Mouse (Mus musculus) E14TG2a.4 (cell line): ENCODE measurements at regions not wholly inside any gene's neighbourhood (a gene's known extent, or its start where the extent isn't known, plus 50 kb on each side); places are given as distances from the start of the nearest gene placed in this dataset.

Experiments used
- H3K27me3 ChIP-seq: 2 replicates; pipeline ENCODE4 v1.6.1; 2014; ENCODE audit warnings: low read length, control low read depth; ENCODE audit not compliant: insufficient read depth
- H3K36me3 ChIP-seq: 2 replicates; pipeline ENCODE4 v1.6.1; 2014; ENCODE audit warnings: low read length, control low read depth; ENCODE audit not compliant: insufficient read depth
- H3K4me1 ChIP-seq: replicated peaks from 2 replicates; pipeline ENCODE4 v1.6.1; 2014; ENCODE audit warnings: low read depth, low read length, control low read depth
- H3K4me3 ChIP-seq: replicated peaks from 2 replicates; pipeline ENCODE4 v1.5.1; 2014; ENCODE audit warnings: mild to moderate bottlenecking, low read length
- H3K9me3 ChIP-seq: 2 replicates; pipeline ENCODE4 v1.6.1; 2014; ENCODE audit warnings: low read length, control low read depth
- CTCF ChIP-seq: conservative IDR thresholded peaks from 2 replicates; pipeline ENCODE4 v1.5.1; 2014; ENCODE audit warnings: low read length
- NANOG ChIP-seq: IDR thresholded peaks from 2 replicates; pipeline ENCODE4 v1.6.1; 2014; ENCODE audit warnings: borderline replicate concordance, low read length, mixed read lengths
- POU5F1 ChIP-seq: IDR thresholded peaks from 2 replicates; pipeline ENCODE4 v1.6.1; 2014; ENCODE audit warnings: low read length, borderline replicate concordance

GRCm38 (mm10) chr10:111694227-111695200, 188.4 kb downstream of the Phlda1 start:
- Histone ChIP-seq H3K27me3 (no peaks in the 10 kb centered on the region), H3K9me3 (0 out of 2 replicates have a peak, but pooled peaks cover 4% of the 10 kb centered on the region), H3K4me1 (no peaks in the 10 kb centered on the region), H3K4me3 (no peak overlapping the region), H3K36me3 (no peaks in the 10 kb centered on the region)
- TF ChIP-seq NANOG (no peak), CTCF (no peak), POU5F1 (no peak)

GRCm38 (mm10) chr10:111695918-111696760, 190.1 kb downstream of the Phlda1 start:
- no peak for TF ChIP-seq POU5F1
- H3K4me3 ChIP-seq: no peak overlapping the region
- no peaks in the 10 kb centered on the region for H3K27me3 ChIP-seq
- H3K4me1 ChIP-seq: no peaks in the 10 kb centered on the region
- 0 out of 2 replicates have a peak, but pooled peaks cover 4% of the 10 kb centered on the region for H3K9me3 ChIP-seq
- no peaks in the 10 kb centered on the region for H3K36me3 ChIP-seq

- Histone ChIP-seq H3K36me3 (no peaks in the 10 kb centered on the region), H3K4me1 (no peaks in the 10 kb centered on the region), H3K9me3 (0 out of 2 replicates have a peak, but pooled peaks cover 4% of the 10 kb centered on the region), H3K27me3 (no peaks in the 10 kb centered on the region), H3K4me3 (no peak overlapping the region)
- no peak for TF ChIP-seq NANOG
- TF ChIP-seq CTCF: no peak
- TF ChIP-seq POU5F1: no peak
Measured at GRCm38 (mm10) chr10:111696987-111697386, 190.9 kb downstream of the Phlda1 start.

- TF ChIP-seq NANOG (no peak), POU5F1 (no peak), CTCF (no peak)
- Histone ChIP-seq H3K9me3 (0 out of 2 replicates have a peak, but pooled peaks cover 4% of the 10 kb centered on the region), H3K4me1 (no peaks in the 10 kb centered on the region), H3K27me3 (no peaks in the 10 kb centered on the region), H3K36me3 (no peaks in the 10 kb centered on the region), H3K4me3 (no peak overlapping the region)
Measured at GRCm38 (mm10) chr10:111699557-111700508, 193.7 kb downstream of the Phlda1 start.

- Histone ChIP-seq H3K4me1 (no peaks in the 10 kb centered on the region), H3K4me3 (no peak overlapping the region), H3K27me3 (no peaks in the 10 kb centered on the region), H3K9me3 (peaks cover 7% of the 10 kb centered on the region), H3K36me3 (no peaks in the 10 kb centered on the region)
- no peak for TF ChIP-seq NANOG
- no peak for TF ChIP-seq CTCF
- no peak for TF ChIP-seq POU5F1
Measured at GRCm38 (mm10) chr10:111700570-111700969, 194.5 kb downstream of the Phlda1 start.

GRCm38 (mm10) chr10:111701138-111701537, 195.1 kb downstream of the Phlda1 start:
- Histone ChIP-seq H3K9me3 (peaks cover 11% of the 10 kb centered on the region), H3K4me1 (no peaks in the 10 kb centered on the region), H3K36me3 (no peaks in the 10 kb centered on the region), H3K4me3 (no peak overlapping the region), H3K27me3 (no peaks in the 10 kb centered on the region)
- TF ChIP-seq POU5F1 (no peak), CTCF (no peak), NANOG (no peak)

GRCm38 (mm10) chr10:111702435-111702834, 196.3 kb downstream of the Phlda1 start:
- H3K27me3 ChIP-seq: no peaks in the 10 kb centered on the region
- TF ChIP-seq NANOG: no peak
- TF ChIP-seq POU5F1: no peak
- TF ChIP-seq CTCF: no peak
- H3K9me3 ChIP-seq: peaks cover 7% of the 10 kb centered on the region

More at GRCm38 (mm10) chr10:111702435-111702834, 196.3 kb downstream of the Phlda1 start:
- H3K4me1 ChIP-seq: no peaks in the 10 kb centered on the region
- H3K4me3 ChIP-seq: no peak overlapping the region
- no peaks in the 10 kb centered on the region for H3K36me3 ChIP-seq
